Mouse (Mus musculus): ENCODE data around the gene Mapk7. TPM values are rescaled to one million over a fixed set of nuclear protein-coding genes. Genes with fewer than 3 reads are reported as not detected.

Mapk7 gene
- polyA plus RNA-seq, 2 experiments: 55.9 to 98.7 TPM

- H3K4me2 ChIP-seq (replicated peaks; ENCODE audit: low read depth, low read length, severe bottlenecking): peak overlapping the region; percentile 86
- no peaks in the 10 kb centered on the region for H3K27me3 ChIP-seq (ENCODE audit: control insufficient read depth, insufficient read depth, low read length)
- peak overlapping the region; percentile 66 for H3K9ac ChIP-seq (ENCODE audit: low read depth, low read length, severe bottlenecking)
- H3K4me3 ChIP-seq (replicated peaks; ENCODE audit: low read length): peak overlapping the region; percentile 50
- ATAC-seq (ENCODE audit: low FRiP score, low read depth): no peak
- DNase-seq (ENCODE audit: low spot score): no peak
- peak overlapping the region; percentile 98 for H3K27ac ChIP-seq (replicated peaks; ENCODE audit: low read depth, low read length)
- TF ChIP-seq POLR2A (IDR thresholded peaks at IDR 0.05; ENCODE audit: borderline replicate concordance, extremely low read depth, insufficient read depth, insufficient read length): 0 out of 2 replicates have a peak, but pooled peaks have one; percentile 19
- 7% methylated on average over 10 of the region's 10 CpGs for WGBS
- no peaks in the 10 kb centered on the region for H3K9me3 ChIP-seq (ENCODE audit: control insufficient read depth, low read length)
- H3K36me3 ChIP-seq (ENCODE audit: control insufficient read depth, insufficient read depth, low read length): peaks cover 21% of the 10 kb centered on the region
- peaks cover 47% of the 10 kb centered on the region for H3K4me1 ChIP-seq (ENCODE audit: control insufficient read depth, insufficient read depth, low read length)
Observed at GRCm38 (mm10) chr11:61484256-61484612, 10.0 kb downstream of the Mapk7 start.

GRCm38 (mm10) chr11:61483226-61483845, 10.9 kb downstream of the Mapk7 start:
- ATAC-seq (ENCODE audit: low FRiP score, low read depth): no peak
- TF ChIP-seq POLR2A (IDR thresholded peaks at IDR 0.05; ENCODE audit: borderline replicate concordance, extremely low read depth, insufficient read depth, insufficient read length): no peak
- peaks cover 47% of the 10 kb centered on the region for H3K4me1 ChIP-seq (ENCODE audit: control insufficient read depth, insufficient read depth, low read length)

GRCm38 (mm10) chr11:61481239-61482090, 12.7 kb downstream of the Mapk7 start:
- ATAC-seq (ENCODE audit: low FRiP score, low read depth) (no peak), DNase-seq (ENCODE audit: low spot score) (no peak)
- Histone ChIP-seq H3K9me3 (ENCODE audit: control insufficient read depth, low read length) (no peaks in the 10 kb centered on the region), H3K4me2 (replicated peaks; ENCODE audit: low read depth, low read length, severe bottlenecking) (no peak overlapping the region), H3K4me3 (replicated peaks; ENCODE audit: low read length) (no peak overlapping the region), H3K4me1 (ENCODE audit: control insufficient read depth, insufficient read depth, low read length) (peaks cover 37% of the 10 kb centered on the region), H3K27me3 (ENCODE audit: control insufficient read depth, insufficient read depth, low read length) (no peaks in the 10 kb centered on the region), H3K9ac (ENCODE audit: low read depth, low read length, severe bottlenecking) (no peak overlapping the region), H3K36me3 (ENCODE audit: control insufficient read depth, insufficient read depth, low read length) (no peaks in the 10 kb centered on the region), H3K27ac (replicated peaks; ENCODE audit: low read depth, low read length) (no peak overlapping the region)
- WGBS: 54% methylated on average over 9 of the region's 9 CpGs
- TF ChIP-seq POLR2A (IDR thresholded peaks at IDR 0.05; ENCODE audit: borderline replicate concordance, extremely low read depth, insufficient read depth, insufficient read length): no peak

More at GRCm38 (mm10) chr11:61483226-61483845, 10.9 kb downstream of the Mapk7 start:
- Histone ChIP-seq H3K9me3 (ENCODE audit: control insufficient read depth, low read length) (no peaks in the 10 kb centered on the region), H3K36me3 (ENCODE audit: control insufficient read depth, insufficient read depth, low read length) (peaks cover 13% of the 10 kb centered on the region), H3K4me3 (replicated peaks; ENCODE audit: low read length) (no peak overlapping the region), H3K27me3 (ENCODE audit: control insufficient read depth, insufficient read depth, low read length) (no peaks in the 10 kb centered on the region), H3K27ac (replicated peaks; ENCODE audit: low read depth, low read length) (peak overlapping the region; percentile 98), H3K4me2 (replicated peaks; ENCODE audit: low read depth, low read length, severe bottlenecking) (no peak overlapping the region), H3K9ac (ENCODE audit: low read depth, low read length, severe bottlenecking) (no peak overlapping the region)
- 38% methylated on average over 13 of the region's 13 CpGs for WGBS
- peak; percentile 37 for DNase-seq (ENCODE audit: low spot score)

- Histone ChIP-seq H3K9me3 (ENCODE audit: control insufficient read depth, low read length) (no peaks in the 10 kb centered on the region), H3K4me1 (ENCODE audit: control insufficient read depth, insufficient read depth, low read length) (peaks cover 20% of the 10 kb centered on the region), H3K4me3 (replicated peaks; ENCODE audit: low read length) (no peak overlapping the region), H3K4me2 (replicated peaks; ENCODE audit: low read depth, low read length, severe bottlenecking) (no peak overlapping the region), H3K36me3 (ENCODE audit: control insufficient read depth, insufficient read depth, low read length) (no peaks in the 10 kb centered on the region), H3K27me3 (ENCODE audit: control insufficient read depth, insufficient read depth, low read length) (no peaks in the 10 kb centered on the region), H3K9ac (ENCODE audit: low read depth, low read length, severe bottlenecking) (no peak overlapping the region), H3K27ac (replicated peaks; ENCODE audit: low read depth, low read length) (no peak overlapping the region)
- no peak for TF ChIP-seq POLR2A (IDR thresholded peaks at IDR 0.05; ENCODE audit: borderline replicate concordance, extremely low read depth, insufficient read depth, insufficient read length)
- 86% methylated on average over 4 of the region's 4 CpGs for WGBS
- ATAC-seq (ENCODE audit: low FRiP score, low read depth): no peak
- no peak for DNase-seq (ENCODE audit: low spot score)
Observed at GRCm38 (mm10) chr11:61478788-61479187, 15.4 kb downstream of the Mapk7 start.

- no peaks in the 10 kb centered on the region for H3K9me3 ChIP-seq (ENCODE audit: control insufficient read depth, low read length)
- no peak overlapping the region for H3K4me3 ChIP-seq (replicated peaks; ENCODE audit: low read length)
- ATAC-seq (ENCODE audit: low FRiP score, low read depth) (no peak), DNase-seq (ENCODE audit: low spot score) (no peak)
- no peak for TF ChIP-seq POLR2A (IDR thresholded peaks at IDR 0.05; ENCODE audit: borderline replicate concordance, extremely low read depth, insufficient read depth, insufficient read length)
- H3K27ac ChIP-seq (replicated peaks; ENCODE audit: low read depth, low read length): no peak overlapping the region
- no peaks in the 10 kb centered on the region for H3K36me3 ChIP-seq (ENCODE audit: control insufficient read depth, insufficient read depth, low read length)
- H3K4me1 ChIP-seq (ENCODE audit: control insufficient read depth, insufficient read depth, low read length): peaks cover 11% of the 10 kb centered on the region; the same call in 1 of the 2 replicates
- no peak overlapping the region for H3K4me2 ChIP-seq (replicated peaks; ENCODE audit: low read depth, low read length, severe bottlenecking)
- 64% methylated on average over 17 of the region's 17 CpGs for WGBS
- H3K27me3 ChIP-seq (ENCODE audit: control insufficient read depth, insufficient read depth, low read length): no peaks in the 10 kb centered on the region
- H3K9ac ChIP-seq (ENCODE audit: low read depth, low read length, severe bottlenecking): no peak overlapping the region
Observed at GRCm38 (mm10) chr11:61477566-61478508, 16.4 kb downstream of the Mapk7 start.

Measured in limb, embryonic 14.5 days (tissue).